Mouse (Mus musculus) embryonic facial prominence, embryonic 10.5 days (tissue): ENCODE measurements around the gene Kcnb1. TPM values are rescaled to one million over a fixed set of nuclear protein-coding genes. Genes with fewer than 3 reads are reported as not detected.

Experiments used
- DNase-seq: peaks from one replicate; pipeline ENCODE4 v3.0.0-alpha.2; 2017; ENCODE audit warnings: low spot score
- H3K27ac ChIP-seq: fragments of 300-500 bp; sonication (generic); replicated peaks from 2 replicates; pipeline ENCODE4 v1.5.1; 2016; ENCODE audit warnings: mild to moderate bottlenecking
- H3K27me3 ChIP-seq: fragments of 300-500 bp; sonication (generic); replicated peaks from 2 replicates; pipeline ENCODE4 v1.6.1; 2016; ENCODE audit warnings: low read depth, mild to moderate bottlenecking; ENCODE audit not compliant: poor library complexity, severe bottlenecking
- H3K36me3 ChIP-seq: fragments of 300-500 bp; sonication (generic); replicated peaks from 2 replicates; pipeline ENCODE4 v1.6.1; 2016; ENCODE audit warnings: mild to moderate bottlenecking, moderate library complexity
- H3K4me1 ChIP-seq: fragments of 300-500 bp; sonication (generic); 2 replicates; pipeline ENCODE4 v1.6.1; 2016
- H3K4me3 ChIP-seq: fragments of 300-500 bp; sonication (generic); 2 replicates; pipeline ENCODE4 v1.5.1; 2016; ENCODE audit warnings: mild to moderate bottlenecking, moderate library complexity
- H3K9me3 ChIP-seq: fragments of 300-500 bp; sonication (generic); 2 replicates; pipeline ENCODE4 v1.6.1; 2016; ENCODE audit warnings: mild to moderate bottlenecking
- WGBS: fragments of 180-500 bp; shearing (Covaris S2); methylation state at CpG from one replicate; pipeline ENCODE4 v1.1.7; 2016; 5-methylcytosine and 5-hydroxymethylcytosine counted together
- polyA plus RNA-seq: library from polyadenylated mRNA; unstranded; fragments of >200 nt; fragmentation: Nextera tagmentation; extraction: Ambion mirVana; gene quantifications from 2 replicates; pipeline ENCODE4 v1.2.1, GENCODE M21; 2016

The Kcnb1 gene
- polyA plus RNA-seq, 1 experiment from 2014 or later = 0.52 TPM

GRCm38 (mm10) chr2:167201463-167202291 is 11.7 kb upstream of the Kcnb1 start:
- Histone ChIP-seq H3K36me3 (peaks cover 10% of the 10 kb centered on the region), H3K4me3 (no peak overlapping the region), H3K27ac (no peak overlapping the region; the same call in 1 of the 2 replicates), H3K9me3 (no peaks in the 10 kb centered on the region), H3K27me3 (no peaks in the 10 kb centered on the region), H3K4me1 (peaks cover 29% of the 10 kb centered on the region)
- DNase-seq = peak; percentile 38
- WGBS = 46% methylated on average over 16 of the region's 16 CpGs

DNA sequence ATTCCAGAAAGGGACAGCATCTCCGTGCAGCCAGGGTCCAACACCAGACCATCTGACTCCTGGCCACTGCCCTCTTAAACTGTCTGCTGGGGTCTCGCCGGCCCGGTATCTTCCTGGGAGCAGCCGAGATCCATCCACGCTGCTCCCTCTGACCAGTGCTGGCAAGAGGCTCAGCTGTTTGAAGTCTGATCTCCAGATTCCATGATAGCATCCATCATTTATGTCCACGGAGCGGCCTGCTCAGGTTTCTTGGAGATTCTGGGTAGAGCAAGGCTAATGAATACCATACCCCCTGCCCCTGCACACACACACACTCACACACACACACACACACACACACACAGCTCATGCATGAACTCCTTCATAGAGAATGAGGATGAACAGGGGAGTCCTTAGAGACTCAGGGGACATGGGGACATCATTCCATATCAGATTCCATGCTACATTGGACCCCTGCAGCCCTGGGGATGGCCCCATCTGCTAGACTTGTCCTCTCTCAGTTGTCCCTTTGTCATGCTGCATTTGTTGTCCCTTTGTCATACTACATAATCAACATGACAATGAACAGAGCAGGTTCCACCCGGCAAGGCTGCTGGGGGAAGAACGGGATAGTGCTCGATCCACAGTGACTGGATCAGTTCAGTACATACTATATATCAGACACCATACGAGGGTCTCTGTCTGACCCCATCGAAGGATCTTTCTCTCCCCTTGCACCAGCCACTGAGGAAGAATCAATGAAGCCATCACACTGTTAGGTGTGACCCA is 8.9 kb upstream of the Kcnb1 start:
- Histone ChIP-seq H3K27ac (no peak overlapping the region), H3K4me1 (peaks cover 20% of the 10 kb centered on the region), H3K9me3 (no peaks in the 10 kb centered on the region), H3K27me3 (no peaks in the 10 kb centered on the region), H3K4me3 (no peak overlapping the region), H3K36me3 (peaks cover 5% of the 10 kb centered on the region; the same call in 1 of the 2 replicates)
- peak; percentile 39 for DNase-seq
- 65% methylated on average over 13 of the region's 13 CpGs for WGBS

DNA sequence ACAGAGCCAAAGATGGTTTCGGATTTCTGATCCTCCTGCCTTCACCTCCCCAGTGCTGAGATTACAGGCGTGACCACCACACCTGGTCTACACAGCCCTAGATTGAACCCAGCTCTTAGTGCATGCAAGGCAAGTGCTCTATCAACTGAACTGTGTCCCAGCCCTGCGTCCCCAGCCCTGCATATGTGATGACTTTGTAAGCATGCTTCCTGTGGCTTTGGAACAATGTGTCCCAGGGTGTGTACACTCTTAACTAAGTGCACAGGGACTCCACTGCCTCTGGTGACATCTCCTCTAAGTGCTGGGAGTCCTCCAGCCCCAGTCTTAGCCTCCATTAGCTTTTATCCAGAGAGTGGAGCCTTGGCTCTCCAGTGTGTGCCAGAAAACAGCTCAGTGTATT is 3.4 kb upstream of the Kcnb1 start:
- DNase-seq = no peak
- H3K4me3 ChIP-seq = no peak overlapping the region
- peaks cover 25% of the 10 kb centered on the region for H3K4me1 ChIP-seq
- H3K36me3 ChIP-seq = peaks cover 5% of the 10 kb centered on the region; the same call in 1 of the 2 replicates
- H3K27ac ChIP-seq = no peak overlapping the region
- H3K27me3 ChIP-seq = peaks cover 35% of the 10 kb centered on the region
- no peaks in the 10 kb centered on the region for H3K9me3 ChIP-seq
- 81% methylated on average over 3 of the region's 3 CpGs for WGBS

- no peaks in the 10 kb centered on the region for H3K9me3 ChIP-seq
- 5% methylated on average over 91 of the region's 91 CpGs for WGBS
- DNase-seq = peak; percentile 61
- peaks cover 74% of the 10 kb centered on the region for H3K27me3 ChIP-seq
- H3K36me3 ChIP-seq = no peaks in the 10 kb centered on the region
- H3K4me1 ChIP-seq = peaks cover 38% of the 10 kb centered on the region
- H3K27ac ChIP-seq = peak overlapping the region; percentile 65
- H3K4me3 ChIP-seq = peak overlapping the region; percentile 63
Observed at GRCm38 (mm10) chr2:167189291-167190075, 472 bp downstream of the Kcnb1 start.

DNA sequence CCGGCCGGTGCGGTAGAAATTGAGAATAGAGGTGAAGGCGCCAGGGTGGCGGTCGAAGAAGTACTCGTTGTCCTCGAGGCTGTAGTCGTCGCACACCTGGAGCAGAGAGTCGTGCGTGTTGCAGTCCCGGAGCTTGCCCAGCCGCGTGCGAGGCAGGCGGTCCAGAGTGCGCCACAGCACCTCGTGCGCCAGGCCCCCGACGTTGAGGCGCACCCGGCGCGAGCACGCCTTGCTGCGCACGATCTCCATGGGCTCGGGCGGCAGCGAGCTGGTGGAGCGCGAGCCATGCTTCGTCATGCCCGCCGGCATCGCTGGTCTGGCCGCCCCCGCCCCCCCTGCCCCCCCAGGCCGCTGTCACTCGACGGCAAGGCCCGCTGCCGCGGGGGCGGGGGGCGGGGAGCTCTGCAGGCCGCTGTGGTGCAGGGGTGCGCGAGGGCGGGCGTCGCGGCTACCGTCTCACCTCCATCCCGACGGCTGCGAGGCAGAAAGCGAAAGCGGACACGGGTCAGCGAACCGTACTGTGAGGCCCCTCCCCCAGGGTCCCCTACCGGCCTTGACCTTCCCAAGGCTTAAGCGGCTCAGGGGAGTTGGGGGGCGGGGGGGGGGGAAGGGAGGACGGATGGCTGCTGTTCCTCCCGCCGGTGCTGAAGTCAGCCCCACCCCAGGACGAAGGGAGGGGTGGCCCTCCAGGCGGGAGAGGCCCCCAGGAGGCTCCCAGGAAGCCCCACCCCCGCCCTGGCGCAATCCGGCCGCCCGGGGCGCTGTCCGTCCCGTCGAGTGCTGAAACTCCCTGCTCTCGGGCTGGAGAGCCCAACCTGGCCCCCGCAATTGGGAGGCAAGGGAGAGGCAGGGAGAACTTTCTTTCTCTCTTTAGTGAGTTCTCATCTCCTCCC is 1.4 kb downstream of the Kcnb1 start:
- Histone ChIP-seq H3K4me1 (peaks cover 38% of the 10 kb centered on the region), H3K27me3 (peaks cover 76% of the 10 kb centered on the region), H3K36me3 (no peaks in the 10 kb centered on the region; the same call in 1 of the 2 replicates), H3K9me3 (no peaks in the 10 kb centered on the region), H3K4me3 (peak overlapping the region; percentile 63), H3K27ac (no peak overlapping the region)
- 14% methylated on average over 81 of the region's 83 CpGs for WGBS
- peak; percentile 88 for DNase-seq

DNA sequence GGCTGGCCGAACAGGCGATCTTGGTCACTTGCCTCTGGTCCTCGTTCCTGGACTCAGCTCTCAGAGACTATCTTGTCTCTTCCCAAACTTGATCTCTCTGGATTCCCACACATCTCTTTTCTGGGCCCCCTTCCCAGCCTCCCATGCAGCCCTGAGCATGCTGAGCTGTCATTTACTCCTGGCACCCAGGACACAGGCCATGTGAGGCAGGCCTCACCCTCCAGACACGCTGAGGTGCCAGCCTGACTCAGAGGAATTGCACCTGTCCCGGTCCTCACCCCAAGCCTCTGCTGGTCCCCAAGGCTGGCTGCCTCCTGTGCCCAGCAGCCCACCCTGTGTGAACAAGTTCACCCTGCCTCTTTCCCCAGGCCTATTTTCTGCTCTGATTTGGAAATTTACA is 2.8 kb downstream of the Kcnb1 start:
- peaks cover 38% of the 10 kb centered on the region for H3K4me1 ChIP-seq
- WGBS = 85% methylated on average over 5 of the region's 5 CpGs
- no peak overlapping the region for H3K27ac ChIP-seq
- no peaks in the 10 kb centered on the region for H3K9me3 ChIP-seq
- no peak for DNase-seq
- no peak overlapping the region for H3K4me3 ChIP-seq
- peaks cover 76% of the 10 kb centered on the region for H3K27me3 ChIP-seq
- H3K36me3 ChIP-seq = no peaks in the 10 kb centered on the region; the same call in 1 of the 2 replicates

DNA sequence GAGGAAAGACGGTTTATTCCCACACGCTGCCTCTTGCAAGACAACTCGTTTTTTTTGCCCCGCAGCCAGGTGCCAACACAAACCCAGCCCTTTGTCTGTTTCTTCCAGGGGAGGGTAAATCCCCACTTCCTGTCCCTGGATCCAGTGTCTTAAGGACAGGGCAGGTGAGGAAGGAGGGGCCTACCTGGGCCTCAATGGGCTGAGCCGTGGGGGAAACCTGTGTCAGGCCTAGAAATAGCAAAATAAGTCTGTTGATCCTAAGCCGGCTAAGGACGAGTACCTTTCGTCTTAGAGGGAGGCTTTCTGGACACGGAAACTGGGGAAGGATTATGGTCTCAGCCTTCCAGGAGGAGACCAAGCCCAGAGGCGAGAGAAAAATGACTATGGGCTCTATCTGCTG is 3.4 kb downstream of the Kcnb1 start:
- Histone ChIP-seq H3K36me3 (no peaks in the 10 kb centered on the region; the same call in 1 of the 2 replicates), H3K27ac (no peak overlapping the region), H3K27me3 (peaks cover 72% of the 10 kb centered on the region), H3K4me1 (peaks cover 38% of the 10 kb centered on the region), H3K9me3 (no peaks in the 10 kb centered on the region), H3K4me3 (0 out of 2 replicates have a peak overlapping the region, but pooled peaks have one; percentile 16)
- WGBS = 35% methylated on average over 10 of the region's 10 CpGs
- no peak for DNase-seq

DNA sequence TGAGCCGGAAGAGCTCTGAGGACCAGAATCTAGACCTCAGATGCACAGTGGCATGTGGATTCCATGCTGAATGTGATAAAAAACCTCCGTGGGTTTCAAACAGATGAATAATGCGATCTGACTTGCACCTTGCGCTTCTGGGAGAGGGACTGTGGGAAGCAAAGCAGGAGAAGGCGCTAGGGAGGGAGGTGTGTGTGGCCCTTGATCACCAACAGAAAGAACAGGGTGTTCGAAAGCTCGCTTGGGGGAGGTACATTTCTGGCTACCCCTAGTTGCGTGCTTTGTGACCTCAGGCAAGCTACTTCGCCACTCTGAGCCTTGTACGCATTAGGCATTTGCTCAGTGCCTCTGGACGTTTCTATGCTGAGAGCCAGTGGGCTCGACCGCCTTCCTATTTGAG is 4.0 kb downstream of the Kcnb1 start:
- WGBS = 54% methylated on average over 13 of the region's 13 CpGs
- DNase-seq = no peak
- Histone ChIP-seq H3K9me3 (no peaks in the 10 kb centered on the region), H3K27ac (no peak overlapping the region), H3K36me3 (no peaks in the 10 kb centered on the region; the same call in 1 of the 2 replicates), H3K4me3 (no peak overlapping the region), H3K27me3 (peaks cover 66% of the 10 kb centered on the region), H3K4me1 (peaks cover 42% of the 10 kb centered on the region)

- Histone ChIP-seq H3K27ac (no peak overlapping the region), H3K9me3 (no peaks in the 10 kb centered on the region), H3K4me1 (peaks cover 38% of the 10 kb centered on the region), H3K27me3 (peaks cover 61% of the 10 kb centered on the region), H3K36me3 (no peaks in the 10 kb centered on the region; the same call in 1 of the 2 replicates), H3K4me3 (no peak overlapping the region)
- DNase-seq = no peak
- WGBS = 89% methylated on average over 2 of the region's 2 CpGs
Observed at GRCm38 (mm10) chr2:167185432-167185831, 4.5 kb downstream of the Kcnb1 start.

DNA sequence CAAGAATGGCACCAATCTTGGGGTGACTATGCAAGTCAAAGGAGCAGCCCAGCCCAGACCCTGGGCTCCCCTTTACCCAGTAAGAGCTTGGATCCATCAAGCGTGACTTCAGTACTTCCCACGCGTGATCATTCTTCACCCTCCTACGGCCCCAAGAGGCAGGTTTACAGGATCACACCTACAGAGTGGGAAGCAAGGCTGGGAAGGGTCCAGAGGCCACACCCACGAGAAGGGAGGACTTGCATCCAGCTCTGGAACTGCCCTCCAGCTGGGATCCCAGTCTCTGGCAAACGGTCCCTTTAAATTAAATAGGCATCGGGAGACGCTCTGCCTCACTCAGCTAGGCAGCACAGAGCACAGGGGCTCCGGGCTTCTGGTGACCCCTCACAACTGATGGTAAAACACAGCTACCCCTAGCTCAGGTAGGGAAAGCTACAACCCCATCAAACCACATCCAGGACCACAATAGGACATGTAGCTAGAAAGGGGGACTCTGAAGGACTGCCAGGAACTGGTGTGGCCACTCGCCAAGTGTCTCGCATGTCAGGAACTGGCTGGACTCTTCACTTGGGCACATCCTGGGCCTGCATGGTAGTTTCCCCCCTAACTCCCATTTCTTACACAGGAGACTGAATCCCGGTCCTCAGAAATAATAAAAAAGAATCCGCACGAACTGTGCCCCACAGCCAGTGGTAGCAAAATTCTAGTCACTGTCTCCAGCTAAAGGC is 8.1 kb downstream of the Kcnb1 start:
- Histone ChIP-seq H3K4me3 (no peak overlapping the region), H3K27ac (no peak overlapping the region), H3K9me3 (no peaks in the 10 kb centered on the region), H3K36me3 (no peaks in the 10 kb centered on the region; the same call in 1 of the 2 replicates), H3K27me3 (peaks cover 26% of the 10 kb centered on the region), H3K4me1 (peaks cover 14% of the 10 kb centered on the region)
- 82% methylated on average over 14 of the region's 14 CpGs for WGBS
- no peak for DNase-seq

- DNase-seq = no peak
- peaks cover 19% of the 10 kb centered on the region for H3K27me3 ChIP-seq
- peaks cover 7% of the 10 kb centered on the region for H3K4me1 ChIP-seq
- no peaks in the 10 kb centered on the region for H3K9me3 ChIP-seq
- no peaks in the 10 kb centered on the region; the same call in 1 of the 2 replicates for H3K36me3 ChIP-seq
- no peak overlapping the region for H3K4me3 ChIP-seq
- no peak overlapping the region for H3K27ac ChIP-seq
- WGBS = 78% methylated on average over 8 of the region's 8 CpGs
Observed at GRCm38 (mm10) chr2:167181096-167181495, 8.9 kb downstream of the Kcnb1 start.
